ENCODE assay signal across 8 mouse cellular contexts in the genomic region with DNA sequence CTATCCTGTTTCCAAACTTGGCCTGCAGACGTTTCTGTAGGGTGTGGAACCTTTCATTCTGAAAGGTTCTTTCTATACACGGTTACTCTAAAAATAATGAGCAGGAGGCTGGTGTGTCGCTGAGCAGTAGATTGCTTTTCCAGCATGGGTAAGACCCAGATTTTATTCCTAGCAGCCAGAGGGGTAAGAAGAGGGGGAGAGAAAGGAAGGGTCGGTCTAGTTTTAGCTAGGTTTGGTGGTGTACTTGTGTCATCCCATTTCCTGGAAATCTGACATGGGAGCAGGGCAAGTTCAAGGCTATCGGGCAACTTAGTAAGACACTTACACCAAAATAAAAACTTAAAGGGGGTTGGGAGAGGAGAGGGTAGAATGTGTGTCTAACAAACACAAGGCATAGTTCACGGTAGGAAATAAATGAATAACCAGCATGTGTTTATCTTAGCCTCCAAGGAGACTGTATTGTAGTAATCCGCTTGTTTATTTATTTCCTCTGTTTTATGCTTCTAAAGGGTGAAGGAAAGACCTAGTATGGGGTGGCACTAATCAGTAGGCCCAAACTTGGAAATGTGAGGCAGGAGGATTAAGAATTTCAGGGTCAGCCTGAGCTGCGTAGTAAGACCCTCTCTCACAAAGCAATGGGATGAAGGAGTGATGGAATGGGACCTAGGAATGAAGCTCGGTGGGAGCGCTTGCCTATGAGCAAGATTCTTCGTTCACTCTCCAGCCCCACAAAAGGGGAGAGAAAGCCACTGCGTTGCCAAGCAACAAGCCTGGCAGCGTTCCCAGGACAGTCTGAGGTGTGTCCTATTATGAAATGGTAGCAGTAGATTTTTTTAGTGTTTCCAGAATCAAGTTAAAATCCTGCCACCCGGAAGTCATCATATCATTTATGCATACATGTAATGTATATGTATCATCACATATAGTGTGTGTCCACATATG. TPM values are rescaled to one million over a fixed set of nuclear protein-coding genes. Genes with fewer than 3 reads are reported as not detected.
DNase-seq lines count a peak whose midpoint lies in the region; ATAC-seq and TF ChIP-seq lines count a peak whose summit lies in the region.
"Had no signal": no experiment of that assay in that cellular context is flagged by ENCODE, and none has a peak within 500 bp of the region (broad histone marks: within the 10 kb centered on the region; RNA-seq: fewer than 3 reads in every experiment).

No protein-coding gene starts in this region.

- DNase-seq in MEL (ENCODE audit: low read depth, low spot score), result peak; percentile 71
- peak; percentile 94 for DNase-seq in Patski (ENCODE audit: low read depth, low spot score)
- peak; percentile 80 for DNase-seq in forebrain, embryonic 14.5 days (ENCODE audit: low spot score)
- peak; percentile 80 to 85 for DNase-seq in left cerebral cortex, adult 2 months (ENCODE audit: extremely low spot score in 1 of 2, low spot score in 2 of 2)
- DNase-seq in midbrain, postnatal 0 days (ENCODE audit: low spot score), result peak; percentile 73

- TF ChIP-seq CTCF in MEL (IDR thresholded peaks at IDR 0.05 in 2 of 3, conservative IDR thresholded peaks at IDR 0.05 in 1 of 3; ENCODE audit: control insufficient read depth in 1 of 3, insufficient read depth in 1 of 3, low read depth in 2 of 3, low read length in 3 of 3, poor library complexity in 1 of 3, severe bottlenecking in 1 of 3) (no peak), Patski (IDR thresholded peaks at IDR 0.05) (no peak)
- no peak for TF ChIP-seq CTCF in left cerebral cortex, adult 2 months (IDR thresholded peaks at IDR 0.05)
- no peak for TF ChIP-seq CTCF in midbrain, postnatal 0 days (IDR thresholded peaks at IDR 0.05)

- in situ Hi-C loops in Patski (cut with MboI; ENCODE audit: low pct_unique_long_range_greater_than_20kb), result no loop called here

- CTCF ChIA-PET in Patski (lab: Charles Lee), result interaction anchor here (1.3 to 21.2 kb wide), 8 partner anchors 13 to 67 kb away, joined by 3 to 272 read pairs (median 4); partner anchors contain the start of gene Ect2

- no peak overlapping the region for H3K9ac ChIP-seq in MEL (ENCODE audit: control insufficient read depth, low read depth, low read length, poor library complexity, severe bottlenecking)
- no peak overlapping the region for H3K9ac ChIP-seq in forebrain, embryonic 14.5 days (ENCODE audit: low read length)
- no peak overlapping the region for H3K9ac ChIP-seq in intestine, embryonic 15.5 days
- H3K9ac ChIP-seq in midbrain, postnatal 0 days (replicated peaks; ENCODE audit: low read length, poor library complexity, severe bottlenecking), result no peak overlapping the region
- H3K9ac ChIP-seq: limb, embryonic 15.5 days had no signal

- no peak for TF ChIP-seq RAD21 in MEL (IDR thresholded peaks at IDR 0.05; ENCODE audit: low read depth, low read length)

- peaks cover 0 to 13% of the 10 kb centered on the region in 2 experiments; a peak in 2 of 4 replicates for H3K36me3 ChIP-seq in MEL (ENCODE audit: control insufficient read depth in 1 of 2, insufficient read depth in 2 of 2, low read length in 2 of 2)
- H3K36me3 ChIP-seq in forebrain, embryonic 14.5 days (ENCODE audit: control insufficient read depth, insufficient read depth, low read length), result no peaks in the 10 kb centered on the region
- H3K36me3 ChIP-seq in intestine, embryonic 15.5 days, result no peaks in the 10 kb centered on the region
- H3K36me3 ChIP-seq in midbrain, postnatal 0 days (ENCODE audit: insufficient read depth, low read length), result no peaks in the 10 kb centered on the region
- H3K36me3 ChIP-seq: limb, embryonic 15.5 days had no signal

- no peak for TF ChIP-seq POLR2A in MEL (IDR thresholded peaks at IDR 0.05; ENCODE audit: control insufficient read depth in 1 of 2, insufficient read depth in 1 of 2, low read depth in 1 of 2, low read length in 2 of 2, poor library complexity in 1 of 2)

- peaks cover 7 to 20% of the 10 kb centered on the region in 2 experiments for H3K4me1 ChIP-seq in MEL (ENCODE audit: control insufficient read depth in 1 of 2, insufficient read depth in 2 of 2, low read length in 2 of 2)
- peaks cover 4% of the 10 kb centered on the region for H3K4me1 ChIP-seq in forebrain, embryonic 14.5 days (ENCODE audit: control insufficient read depth, insufficient read depth, low read length)
- no peaks in the 10 kb centered on the region for H3K4me1 ChIP-seq in intestine, embryonic 15.5 days (replicated peaks)
- no peaks in the 10 kb centered on the region for H3K4me1 ChIP-seq in midbrain, postnatal 0 days (ENCODE audit: insufficient read depth, low read length)
- H3K4me1 ChIP-seq: limb, embryonic 15.5 days had no signal

- H3K27me3 ChIP-seq in MEL (ENCODE audit: control insufficient read depth in 1 of 2, insufficient read depth in 2 of 2, low read length in 2 of 2) (no peaks in the 10 kb centered on the region), Patski (no peaks in the 10 kb centered on the region)
- H3K27me3 ChIP-seq in forebrain, embryonic 14.5 days (replicated peaks; ENCODE audit: control insufficient read depth, insufficient read depth, low read length), result no peaks in the 10 kb centered on the region
- H3K27me3 ChIP-seq in intestine, embryonic 15.5 days (replicated peaks), result no peaks in the 10 kb centered on the region
- H3K27me3 ChIP-seq in midbrain, postnatal 0 days (ENCODE audit: insufficient read depth, low read length), result no peaks in the 10 kb centered on the region
- H3K27me3 ChIP-seq: limb, embryonic 15.5 days had no signal

- ATAC-seq in Patski, result peak; percentile 32
- ATAC-seq in forebrain, embryonic 14.5 days, result peak; percentile 72
- ATAC-seq in intestine, embryonic 15.5 days, result 0 out of 2 replicates have a peak, but pooled peaks have one; percentile 34
- ATAC-seq in midbrain, postnatal 0 days (ENCODE audit: low FRiP score), result no peak
- ATAC-seq in inflammation-experienced regulatory T-cells, adult 6 months, result no peak

- no peak overlapping the region for H3K4me2 ChIP-seq in forebrain, embryonic 14.5 days (ENCODE audit: low read length)
- H3K4me2 ChIP-seq in intestine, embryonic 15.5 days (replicated peaks), result no peak overlapping the region
- H3K4me2 ChIP-seq in midbrain, postnatal 0 days (ENCODE audit: low read depth, low read length, poor library complexity, severe bottlenecking), result no peak overlapping the region
- H3K4me2 ChIP-seq: limb, embryonic 15.5 days had no signal

- H3K79me2 ChIP-seq in MEL (ENCODE audit: control insufficient read depth, insufficient read depth, low read length, poor library complexity), result no peaks in the 10 kb centered on the region

- POLR2A ChIA-PET in Patski (lab: Charles Lee), result no interaction called here

- H3K4me3 ChIP-seq in MEL (ENCODE audit: control insufficient read depth in 1 of 2, insufficient read depth in 1 of 2, low read depth in 2 of 2, low read length in 2 of 2), result no peak overlapping the region
- no peak overlapping the region for H3K4me3 ChIP-seq in forebrain, embryonic 14.5 days (ENCODE audit: low read depth, low read length)
- H3K4me3 ChIP-seq in intestine, embryonic 15.5 days (replicated peaks), result no peak overlapping the region
- H3K4me3 ChIP-seq in left cerebral cortex, adult 2 months, result no peak overlapping the region
- H3K4me3 ChIP-seq in midbrain, postnatal 0 days (ENCODE audit: low read depth, low read length), result no peak overlapping the region
- H3K4me3 ChIP-seq: limb, embryonic 15.5 days had no signal

- TF ChIP-seq EP300 in MEL (IDR thresholded peaks at IDR 0.05; ENCODE audit: low read depth in 1 of 2, low read length in 2 of 2), result no peak

- no peaks in the 10 kb centered on the region for H3K9me3 ChIP-seq in MEL (replicated peaks; ENCODE audit: insufficient read depth, low read length)
- no peaks in the 10 kb centered on the region for H3K9me3 ChIP-seq in forebrain, embryonic 14.5 days (replicated peaks; ENCODE audit: control insufficient read depth, low read length)
- no peaks in the 10 kb centered on the region for H3K9me3 ChIP-seq in intestine, embryonic 15.5 days
- H3K9me3 ChIP-seq in midbrain, postnatal 0 days (ENCODE audit: low read length), result no peaks in the 10 kb centered on the region
- H3K9me3 ChIP-seq: limb, embryonic 15.5 days had no signal

- intact Hi-C loops in left cerebral cortex, adult 2 months (cut with DNase I), result loop anchor here (1.0 kb wide), 1 partner anchor 19 kb away; no protein-coding TSS in a partner anchor

- WGBS in forebrain, embryonic 14.5 days, result 46% methylated on average over 14 of the region's 14 CpGs
- 50% methylated on average over 14 of the region's 14 CpGs for WGBS in intestine, embryonic 15.5 days
- 54% methylated on average over 14 of the region's 14 CpGs for WGBS in midbrain, postnatal 0 days

- H3K27ac ChIP-seq in MEL (ENCODE audit: control insufficient read depth, low read depth, low read length), result no peak overlapping the region
- H3K27ac ChIP-seq in forebrain, embryonic 14.5 days (ENCODE audit: low read depth, low read length), result no peak overlapping the region
- H3K27ac ChIP-seq in intestine, embryonic 15.5 days, result no peak overlapping the region
- peak overlapping the region; percentile 0; the same call in 1 of the 2 replicates for H3K27ac ChIP-seq in left cerebral cortex, adult 2 months
- H3K27ac ChIP-seq in midbrain, postnatal 0 days (ENCODE audit: low read depth, low read length), result no peak overlapping the region
- H3K27ac ChIP-seq: limb, embryonic 15.5 days had no signal

RNA-seq across cellular contexts. Expression of gene Nceh1, which starts 6.8 kb away (rescaled TPM):
- total RNA-seq in MEL (2012; rRNA removed), result 8.2 and 9.7 TPM in 2 replicates
- polyA plus RNA-seq in MEL (2012; ENCODE audit: insufficient read depth in 1 of 2, insufficient read length in 2 of 2, low read depth in 1 of 2, low replicate concordance in 2 of 2, missing spikeins in 1 of 2) (1 to 10 TPM in 1 of 2 experiments, not detected in 1; 9.3 TPM), Patski (2021) (188 TPM)
- polyA plus RNA-seq in forebrain, embryonic 14.5 days (2014; fragmentation: Nextera tagmentation; extraction: Ambion mirVana), result 4.9 and 8.3 TPM in 2 replicates
- 8.6 and 9.3 TPM in 2 replicates for polyA plus RNA-seq in intestine, embryonic 15.5 days (2015; fragmentation: Nextera tagmentation; extraction: Ambion mirVana)
- 100 to 1,000 TPM; 112 to 116 TPM for total RNA-seq in left cerebral cortex, adult 2 months (2021)
- total RNA-seq in midbrain, postnatal 0 days (2014; rRNA removed), result 33.6 and 34.0 TPM in 2 replicates
- 30.2 and 33.4 TPM in 2 replicates for polyA plus RNA-seq in midbrain, postnatal 0 days (2015; fragmentation: Nextera tagmentation; extraction: Ambion mirVana)
- polyA plus RNA-seq in inflammation-experienced regulatory T-cells, adult 6 months (2017; shearing (Covaris generic)), result 10 to 100 TPM; 21.0 to 33.3 (median 22.7) TPM

RNA-seq across cellular contexts. Expression of gene Ect2, which starts 35.9 kb away (rescaled TPM):
- 22.6 and 29.9 TPM in 2 replicates for total RNA-seq in MEL (2012; rRNA removed)
- polyA plus RNA-seq in MEL (2012; ENCODE audit: insufficient read depth in 1 of 2, insufficient read length in 2 of 2, low read depth in 1 of 2, low replicate concordance in 2 of 2, missing spikeins in 1 of 2) (10 to 100 TPM; 31.5 to 48.5 TPM), Patski (2021) (110 TPM)
- polyA plus RNA-seq in forebrain, embryonic 14.5 days (2014; fragmentation: Nextera tagmentation; extraction: Ambion mirVana), result 39.9 and 40.3 TPM in 2 replicates
- polyA plus RNA-seq in intestine, embryonic 15.5 days (2015; fragmentation: Nextera tagmentation; extraction: Ambion mirVana), result 42.3 and 52.5 TPM in 2 replicates
- 1 to 10 TPM in 1 of 2 experiments, under 1 TPM in 1; 0.79 to 1.4 TPM for total RNA-seq in left cerebral cortex, adult 2 months (2021)
- 2.8 and 3.9 TPM in 2 replicates for total RNA-seq in midbrain, postnatal 0 days (2014; rRNA removed)
- 2.2 and 2.5 TPM in 2 replicates for polyA plus RNA-seq in midbrain, postnatal 0 days (2015; fragmentation: Nextera tagmentation; extraction: Ambion mirVana)
- 10 to 100 TPM in 1 of 3 experiments, 1 to 10 TPM in 2; 4.0 to 37.2 (median 6.3) TPM for polyA plus RNA-seq in inflammation-experienced regulatory T-cells, adult 6 months (2017; shearing (Covaris generic))

Comparison
In these comparisons a context has a peak if more than half of its experiments do, and no peak if none do; other contexts are left out.
1. ATAC-seq: peak in Patski (single experiment), forebrain, embryonic 14.5 days (single experiment) and intestine, embryonic 15.5 days (single experiment); none in midbrain, postnatal 0 days (single experiment) and inflammation-experienced regulatory T-cells, adult 6 months (single experiment).
2. Peak in every context shown above with its lines, with median percentiles within 50 percentile points of each other: DNase-seq.